Mouse (Mus musculus) brain, embryonic 14.5 days (tissue): ENCODE results near the gene Rras2. TPM values are rescaled to one million over a fixed set of nuclear protein-coding genes. Genes with fewer than 3 reads are reported as not detected.

Experiments
- DNase-seq: peaks from one replicate; pipeline ENCODE4 v3.0.0-alpha.2; 2011; ENCODE audit warnings: low read depth
- CTCF ChIP-seq: fragments of 200-500 bp; IDR thresholded peaks from 2 replicates; pipeline ENCODE4 v1.5.1; 2012; ENCODE audit warnings: inconsistent platforms, mild to moderate bottlenecking, moderate library complexity, borderline replicate concordance; ENCODE audit not compliant: insufficient read depth, insufficient read length; ENCODE audit errors: extremely low read depth
- POLR2A ChIP-seq: fragments of 200-500 bp; IDR thresholded peaks from 2 replicates; pipeline ENCODE4 v1.6.1; 2012; ENCODE audit warnings: mild to moderate bottlenecking, inconsistent platforms, borderline replicate concordance; ENCODE audit not compliant: poor library complexity, insufficient read depth, insufficient read length, severe bottlenecking; ENCODE audit errors: extremely low read depth
- polyA plus RNA-seq: library from polyadenylated mRNA; depleted of rRNA; stranded (reverse); fragments of >200 nt; gene quantifications from 2 replicates; pipeline ENCODE4 v1.2.3, GENCODE M21; 2012

Rras2 gene
- polyA plus RNA-seq, 1 experiment, result 23.1 TPM

DNA sequence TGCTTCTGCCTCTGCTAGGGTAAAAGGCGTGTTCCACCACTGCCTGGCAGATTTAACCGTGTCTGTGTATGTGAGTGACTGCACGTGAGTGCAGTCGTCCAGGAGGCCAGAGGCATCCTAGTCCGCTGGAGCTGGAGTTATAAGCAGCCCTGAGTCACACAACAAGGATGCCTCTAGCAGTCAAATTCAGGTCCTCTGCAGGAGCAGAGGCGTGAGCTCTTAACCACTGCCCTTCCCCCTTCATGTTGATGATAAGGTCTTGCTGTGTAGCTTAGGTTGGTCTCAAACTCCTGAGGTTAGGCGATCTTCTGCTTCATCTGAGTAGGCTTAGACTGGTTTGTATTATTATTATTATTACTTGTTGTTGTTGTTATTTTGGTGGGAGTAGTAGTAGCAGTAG lies 22.4 kb upstream of the Rras2 start:
- DNase-seq, result no peak
- no peak for TF ChIP-seq POLR2A
- no peak for TF ChIP-seq CTCF

- no peak for DNase-seq
Observed at GRCm38 (mm10) chr7:114139400-114139799, 21.8 kb upstream of the Rras2 start.

GRCm38 (mm10) chr7:114138261-114138660 lies 20.7 kb upstream of the Rras2 start:
- no peak for DNase-seq
- TF ChIP-seq POLR2A (no peak), CTCF (no peak)

More at GRCm38 (mm10) chr7:114139400-114139799, 21.8 kb upstream of the Rras2 start:
- TF ChIP-seq POLR2A (no peak), CTCF (no peak)

GRCm38 (mm10) chr7:114135166-114135565 lies 17.6 kb upstream of the Rras2 start:
- TF ChIP-seq CTCF (no peak), POLR2A (no peak)
- DNase-seq, result no peak

DNA sequence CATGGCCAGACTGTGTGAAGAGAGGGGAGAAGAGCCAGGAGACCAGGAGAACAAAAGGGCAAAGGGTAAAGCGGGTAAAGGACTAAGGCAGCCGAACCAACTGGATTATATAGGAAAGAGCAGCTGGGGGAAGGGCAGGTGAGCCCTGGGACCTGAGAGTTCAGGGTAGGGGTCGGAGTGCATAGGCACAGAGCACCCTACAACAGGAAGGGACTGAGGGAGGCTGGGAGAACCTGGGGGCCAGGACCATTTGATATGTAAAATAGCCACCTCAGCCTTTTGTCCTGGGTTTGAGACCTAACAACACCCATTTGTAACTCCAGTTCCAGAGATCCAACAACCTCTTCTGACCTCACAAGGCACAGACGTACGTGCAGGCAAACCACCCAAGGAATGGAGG lies 16.4 kb upstream of the Rras2 start:
- TF ChIP-seq CTCF (no peak), POLR2A (no peak)
- no peak for DNase-seq

DNA sequence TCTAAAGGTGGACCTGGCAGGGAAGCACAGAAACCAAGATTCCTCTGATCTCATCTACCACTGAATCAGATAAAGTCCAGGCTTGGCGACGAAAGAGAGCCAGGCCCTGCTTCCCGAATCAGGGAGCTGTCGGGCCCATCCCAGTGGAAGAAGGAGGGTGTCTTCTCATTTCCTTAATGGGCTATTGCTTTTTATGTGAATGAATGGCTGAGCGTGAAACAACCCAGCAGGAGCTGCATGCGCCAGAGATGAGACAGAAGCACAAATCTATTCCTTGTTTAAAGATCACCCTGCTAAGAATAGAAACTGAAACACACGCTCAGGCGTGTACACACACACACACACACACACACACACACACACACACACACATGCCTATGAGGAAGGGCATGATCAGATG lies 14.7 kb upstream of the Rras2 start:
- peak; percentile 28 for DNase-seq
- TF ChIP-seq POLR2A, result no peak
- no peak for TF ChIP-seq CTCF

GRCm38 (mm10) chr7:114129281-114129680 lies 11.7 kb upstream of the Rras2 start:
- DNase-seq, result no peak
- TF ChIP-seq POLR2A (no peak), CTCF (no peak)

GRCm38 (mm10) chr7:114118180-114118579 lies 599 bp upstream of the Rras2 start:
- TF ChIP-seq CTCF (no peak), POLR2A (no peak)
- no peak for DNase-seq

GRCm38 (mm10) chr7:114116711-114117351 lies 750 bp downstream of the Rras2 start:
- peak; percentile 60 for DNase-seq
- TF ChIP-seq POLR2A (no peak), CTCF (no peak)

DNA sequence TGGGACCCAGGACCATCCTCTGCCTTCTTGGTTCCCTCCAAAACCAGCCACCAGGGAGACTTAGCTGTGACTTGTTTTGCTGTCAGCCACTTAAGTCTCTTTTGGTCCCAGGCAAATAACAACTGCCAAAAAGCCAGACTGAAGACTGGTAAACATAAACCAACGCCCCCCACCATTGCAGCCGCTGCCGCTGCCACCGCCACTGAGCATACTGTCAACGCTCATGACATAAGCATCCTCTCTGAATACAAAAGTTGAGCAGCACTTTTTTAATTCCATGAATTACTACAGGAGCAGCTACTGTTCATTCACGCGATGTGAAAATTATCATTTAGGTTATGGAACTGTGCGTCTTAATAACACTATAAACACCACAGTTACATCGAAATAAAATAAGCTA lies 1.6 kb downstream of the Rras2 start:
- TF ChIP-seq POLR2A (no peak), CTCF (no peak)
- DNase-seq, result peak; percentile 29

DNA sequence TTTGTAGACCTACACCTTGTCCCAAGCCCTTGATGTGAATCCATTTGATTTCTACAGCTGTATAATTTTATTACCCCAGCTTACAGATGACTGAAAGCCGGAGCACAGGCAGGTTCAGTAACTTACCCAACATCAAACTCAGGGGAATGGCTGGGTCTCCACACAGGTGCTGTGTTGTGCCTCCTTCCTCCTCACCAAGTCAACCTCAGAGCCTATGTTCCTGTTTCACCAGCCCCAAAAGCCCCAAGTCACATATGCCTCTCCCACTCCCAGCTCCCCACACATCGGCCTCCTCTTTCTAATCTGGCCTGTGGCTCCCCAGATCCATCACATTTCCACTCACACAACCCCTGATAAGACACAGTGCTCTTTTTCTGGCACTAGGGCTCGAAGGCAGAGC lies 2.6 kb downstream of the Rras2 start:
- TF ChIP-seq CTCF (no peak), POLR2A (no peak)
- no peak for DNase-seq

DNA sequence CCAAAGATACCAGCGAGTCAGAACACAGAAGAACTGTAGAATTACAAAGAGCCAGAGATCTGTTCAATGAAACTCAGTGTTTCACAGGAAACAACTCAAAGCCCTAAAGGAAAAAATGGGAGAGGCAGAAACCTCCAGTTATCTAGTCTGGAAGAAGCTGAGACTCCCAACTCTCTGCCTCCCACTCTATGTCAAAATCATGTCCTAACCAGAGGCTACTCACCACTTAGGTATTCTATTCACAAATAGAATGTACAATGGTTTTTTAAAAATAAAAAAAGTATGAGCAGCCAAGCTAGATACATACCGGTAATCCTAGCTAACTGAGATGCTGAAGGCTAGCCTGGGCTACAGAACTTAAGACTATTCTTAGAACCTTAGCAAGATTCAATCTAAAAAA lies 3.3 kb downstream of the Rras2 start:
- TF ChIP-seq POLR2A, result no peak
- no peak for TF ChIP-seq CTCF
- DNase-seq, result no peak

- no peak for TF ChIP-seq POLR2A
- no peak for TF ChIP-seq CTCF
- no peak for DNase-seq
Observed at GRCm38 (mm10) chr7:114110500-114110899, 7.1 kb downstream of the Rras2 start.

DNA sequence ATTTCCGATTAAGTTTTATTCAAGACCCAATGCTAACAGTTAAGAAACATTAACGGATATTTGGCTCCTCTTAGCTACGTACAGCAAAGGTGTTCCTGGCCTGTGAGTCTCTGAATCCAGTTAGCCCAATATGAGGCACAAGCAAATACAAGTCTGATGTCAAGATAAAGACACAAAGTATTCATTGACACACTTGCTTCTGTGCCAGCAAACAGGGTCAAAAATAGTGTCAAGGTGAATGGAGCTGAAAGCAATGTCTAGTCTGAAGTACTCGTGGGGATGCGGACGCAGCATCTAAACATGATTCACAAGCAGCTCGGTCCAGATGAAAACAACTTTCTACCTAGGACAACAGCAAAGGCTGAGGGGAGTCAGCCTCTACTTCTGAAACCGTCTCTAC lies 11.7 kb downstream of the Rras2 start:
- DNase-seq, result no peak
- TF ChIP-seq POLR2A (no peak), CTCF (no peak)
